ENCODE assay signal across 8 mouse cellular contexts in the genomic region with DNA sequence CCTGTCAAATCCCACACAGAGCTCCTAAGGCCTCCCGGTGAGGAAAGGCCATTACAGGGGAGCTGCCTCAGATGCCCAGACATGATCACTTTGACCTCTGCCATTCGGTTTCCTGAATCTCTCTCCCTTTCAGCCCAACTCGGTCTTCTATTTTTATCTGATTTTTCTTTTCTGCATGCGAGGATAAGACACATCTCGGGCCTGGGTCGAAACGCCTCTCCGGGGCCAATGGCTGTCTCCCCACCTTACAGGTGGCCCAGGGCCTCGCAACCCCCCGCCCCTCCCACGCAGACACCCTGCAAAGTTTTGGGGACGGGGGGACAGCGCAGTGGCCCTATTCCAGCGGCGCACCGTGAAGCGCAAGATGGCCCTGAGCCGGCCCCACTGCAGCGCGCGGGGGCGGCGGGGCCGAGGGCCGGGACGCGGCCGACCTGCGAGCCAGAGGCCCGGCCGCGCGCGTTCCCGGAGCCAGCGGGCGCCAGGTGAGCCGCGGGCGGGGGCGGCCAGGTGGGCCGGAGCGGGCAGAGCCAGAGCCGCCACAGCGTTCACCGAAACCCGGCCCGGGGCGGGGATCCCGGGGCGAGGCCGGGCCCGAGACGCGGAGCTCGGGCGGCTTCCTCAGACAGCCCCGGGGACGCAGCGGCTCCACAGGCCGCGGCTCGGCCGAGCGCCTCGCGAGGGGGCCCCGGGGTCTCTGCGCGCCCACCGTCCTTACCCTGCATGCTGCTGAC. TPM values are rescaled to one million over a fixed set of nuclear protein-coding genes. Genes with fewer than 3 reads are reported as not detected.
DNase-seq lines count a peak whose midpoint lies in the region; ATAC-seq and TF ChIP-seq lines count a peak whose summit lies in the region.

No protein-coding gene starts in this region.

- TF ChIP-seq EP300 in stomach, postnatal 0 days (optimal IDR thresholded peaks at IDR 0.05), result no peak

- no peaks in the 10 kb centered on the region for H3K27me3 ChIP-seq in neural tube, embryonic 11.5 days (ENCODE audit: control insufficient read depth, insufficient read depth, low read length)
- no peaks in the 10 kb centered on the region for H3K27me3 ChIP-seq in hindbrain, embryonic 14.5 days (ENCODE audit: control insufficient read depth, insufficient read depth, low read length)
- H3K27me3 ChIP-seq in megakaryocyte, embryonic 14.5 days (replicated peaks), result no peaks in the 10 kb centered on the region
- no peaks in the 10 kb centered on the region for H3K27me3 ChIP-seq in stomach, postnatal 0 days (ENCODE audit: control insufficient read depth, insufficient read depth, low read length)

- peak overlapping the region; percentile 97 for H3K9ac ChIP-seq in neural tube, embryonic 11.5 days (ENCODE audit: low read length)
- H3K9ac ChIP-seq in hindbrain, embryonic 14.5 days, result peak overlapping the region; percentile 96
- peak overlapping the region; percentile 99 for H3K9ac ChIP-seq in stomach, postnatal 0 days (ENCODE audit: low read length)

- no peaks in the 10 kb centered on the region for H3K36me3 ChIP-seq in neural tube, embryonic 11.5 days (ENCODE audit: control insufficient read depth, insufficient read depth, low read length)
- H3K36me3 ChIP-seq in hindbrain, embryonic 14.5 days (replicated peaks; ENCODE audit: control insufficient read depth, insufficient read depth), result no peaks in the 10 kb centered on the region
- H3K36me3 ChIP-seq in megakaryocyte, embryonic 14.5 days (replicated peaks; ENCODE audit: low read length), result peaks cover 5% of the 10 kb centered on the region
- no peaks in the 10 kb centered on the region for H3K36me3 ChIP-seq in stomach, postnatal 0 days (ENCODE audit: control insufficient read depth, insufficient read depth, low read length)

- DNase-seq in cerebellum, postnatal 4 days (ENCODE audit: low spot score in 2 of 2), result no peak
- peak; percentile 31 for DNase-seq in neural tube, embryonic 11.5 days (ENCODE audit: low spot score)
- no peak for DNase-seq in neural tube, embryonic 10.5 days (ENCODE audit: extremely low spot score, low spot score)
- peak; percentile 27 for DNase-seq in hindbrain, embryonic 14.5 days (ENCODE audit: low spot score)
- DNase-seq in stomach, postnatal 0 days (ENCODE audit: low spot score), result no peak

- ATAC-seq in cerebellum, adult (ENCODE audit: insufficient number of reproducible peaks, low FRiP score, low TSS enrichment), result peak; percentile 74
- ATAC-seq in neural tube, embryonic 11.5 days (ENCODE audit: insufficient read depth, low FRiP score, low TSS enrichment), result peak; percentile 81
- ATAC-seq in hindbrain, embryonic 14.5 days (ENCODE audit: low FRiP score), result peak; percentile 88
- peak; percentile 82 for ATAC-seq in stomach, postnatal 0 days (ENCODE audit: low FRiP score, low TSS enrichment)

- H3K9me3 ChIP-seq in neural tube, embryonic 11.5 days (ENCODE audit: control insufficient read depth, low read length), result no peaks in the 10 kb centered on the region
- H3K9me3 ChIP-seq in hindbrain, embryonic 14.5 days (ENCODE audit: control insufficient read depth, low read length), result no peaks in the 10 kb centered on the region
- no peaks in the 10 kb centered on the region for H3K9me3 ChIP-seq in megakaryocyte, embryonic 14.5 days
- H3K9me3 ChIP-seq in stomach, postnatal 0 days (ENCODE audit: control insufficient read depth, low read length), result no peaks in the 10 kb centered on the region

- under 1% methylated on average over 64 of the region's 71 CpGs for WGBS in neural tube, embryonic 11.5 days
- WGBS in hindbrain, embryonic 14.5 days, result under 1% methylated on average over 69 of the region's 71 CpGs
- WGBS in stomach, postnatal 0 days, result under 1% methylated on average over 63 of the region's 71 CpGs

- no peak for TF ChIP-seq CTCF in cortical plate, adult 2 months (IDR thresholded peaks at IDR 0.05; ENCODE audit: extremely low read depth, insufficient read depth, low read length)
- TF ChIP-seq CTCF in stomach, postnatal 0 days (IDR thresholded peaks at IDR 0.05; ENCODE audit: low read depth), result no peak

- H3K4me1 ChIP-seq in neural tube, embryonic 11.5 days (ENCODE audit: control insufficient read depth, insufficient read depth, low read length), result peaks cover 10% of the 10 kb centered on the region
- H3K4me1 ChIP-seq in cortical plate, adult 2 months (ENCODE audit: control insufficient read depth, insufficient read depth, low read length), result peaks cover 3% of the 10 kb centered on the region; the same call in 1 of the 2 replicates
- peaks cover 17% of the 10 kb centered on the region for H3K4me1 ChIP-seq in hindbrain, embryonic 14.5 days (replicated peaks; ENCODE audit: control insufficient read depth, insufficient read depth, low read length)
- H3K4me1 ChIP-seq in megakaryocyte, embryonic 14.5 days, result peaks cover 50% of the 10 kb centered on the region
- no peaks in the 10 kb centered on the region for H3K4me1 ChIP-seq in stomach, postnatal 0 days (replicated peaks; ENCODE audit: control insufficient read depth, insufficient read depth)

- peak overlapping the region; percentile 99 for H3K4me3 ChIP-seq in neural tube, embryonic 11.5 days (ENCODE audit: low read depth, low read length)
- H3K4me3 ChIP-seq in cortical plate, adult 2 months (ENCODE audit: insufficient read depth, low read length), result peak overlapping the region; percentile 59
- peak overlapping the region; percentile 89 for H3K4me3 ChIP-seq in hindbrain, embryonic 14.5 days (replicated peaks; ENCODE audit: low read length)
- H3K4me3 ChIP-seq in megakaryocyte, embryonic 14.5 days (replicated peaks), result peak overlapping the region; percentile 94
- peak overlapping the region; percentile 92 for H3K4me3 ChIP-seq in stomach, postnatal 0 days (ENCODE audit: low read depth, low read length)

- peak overlapping the region; percentile 85 for H3K27ac ChIP-seq in neural tube, embryonic 11.5 days (ENCODE audit: low read depth, low read length)
- 0 out of 2 replicates have a peak overlapping the region, but pooled peaks have one; percentile 34 for H3K27ac ChIP-seq in cortical plate, adult 2 months (ENCODE audit: insufficient read depth, low read length)
- H3K27ac ChIP-seq in hindbrain, embryonic 14.5 days, result peak overlapping the region; percentile 90
- peak overlapping the region; percentile 92 for H3K27ac ChIP-seq in stomach, postnatal 0 days (replicated peaks)

- TF ChIP-seq POLR2A in cortical plate, adult 2 months (IDR thresholded peaks at IDR 0.05; ENCODE audit: extremely low read depth, insufficient read depth, low read length), result no peak

- peak overlapping the region; percentile 52 for H3K4me2 ChIP-seq in neural tube, embryonic 11.5 days (ENCODE audit: low read depth)
- peak overlapping the region; percentile 75 for H3K4me2 ChIP-seq in hindbrain, embryonic 14.5 days (replicated peaks)
- H3K4me2 ChIP-seq in stomach, postnatal 0 days (replicated peaks; ENCODE audit: low read depth), result peak overlapping the region; percentile 74

RNA-seq across cellular contexts. Expression of gene Map2k4, which starts 0.5 kb away (rescaled TPM):
- 89.8 and 90.7 TPM in 2 replicates for polyA plus RNA-seq in neural tube, embryonic 11.5 days (2014; fragmentation: Nextera tagmentation; extraction: Ambion mirVana)
- 130 and 137 TPM in 2 replicates for polyA plus RNA-seq in cortical plate, adult 2 months (2012; rRNA removed)
- polyA plus RNA-seq in hindbrain, embryonic 14.5 days (2014; fragmentation: Nextera tagmentation; extraction: Ambion mirVana), result 117 and 132 TPM in 2 replicates
- polyA plus RNA-seq in megakaryocyte, embryonic 14.5 days (2012; ENCODE audit: insufficient read depth, low replicate concordance), result 0.86 and 7.0 TPM in 2 replicates
- polyA plus RNA-seq in stomach, postnatal 0 days (2015; fragmentation: Nextera tagmentation; extraction: Ambion mirVana), result 44.9 and 47.1 TPM in 2 replicates

RNA-seq across cellular contexts. Expression of gene Zkscan6, which starts 19.4 kb away (rescaled TPM):
- polyA plus RNA-seq in neural tube, embryonic 11.5 days (2014; fragmentation: Nextera tagmentation; extraction: Ambion mirVana), result 14.5 and 15.8 TPM in 2 replicates
- 12.4 and 12.5 TPM in 2 replicates for polyA plus RNA-seq in cortical plate, adult 2 months (2012; rRNA removed)
- 15.2 and 17.3 TPM in 2 replicates for polyA plus RNA-seq in hindbrain, embryonic 14.5 days (2014; fragmentation: Nextera tagmentation; extraction: Ambion mirVana)
- polyA plus RNA-seq in megakaryocyte, embryonic 14.5 days (2012; ENCODE audit: insufficient read depth, low replicate concordance), result 0.92 TPM in 1 of 2 replicates, not detected in the other
- polyA plus RNA-seq in stomach, postnatal 0 days (2015; fragmentation: Nextera tagmentation; extraction: Ambion mirVana), result 11.0 TPM in 2 replicates

Comparison
In these comparisons a context has a peak if more than half of its experiments do, and no peak if none do; other contexts are left out.
1. DNase-seq: peak in neural tube, embryonic 11.5 days (single experiment) and hindbrain, embryonic 14.5 days (single experiment); none in cerebellum, postnatal 4 days (0 of 2), neural tube, embryonic 10.5 days (single experiment) and stomach, postnatal 0 days (single experiment).
2. H3K27ac ChIP-seq: peak in every context shown above with its lines; median percentile 92 in stomach, postnatal 0 days; 90 in hindbrain, embryonic 14.5 days; 85 in neural tube, embryonic 11.5 days; 34 in cortical plate, adult 2 months.
3. Peak in every context shown above with its lines, with median percentiles within 50 percentile points of each other: ATAC-seq, H3K4me2 ChIP-seq, H3K4me3 ChIP-seq and H3K9ac ChIP-seq.